Mouse (Mus musculus): ENCODE data around the gene Nol10. TPM values are rescaled to one million over a fixed set of nuclear protein-coding genes. Genes with fewer than 3 reads are reported as not detected.

Nol10 gene
- polyA plus RNA-seq, 1 experiment from 2014 or later, result 15.0 TPM

DNA sequence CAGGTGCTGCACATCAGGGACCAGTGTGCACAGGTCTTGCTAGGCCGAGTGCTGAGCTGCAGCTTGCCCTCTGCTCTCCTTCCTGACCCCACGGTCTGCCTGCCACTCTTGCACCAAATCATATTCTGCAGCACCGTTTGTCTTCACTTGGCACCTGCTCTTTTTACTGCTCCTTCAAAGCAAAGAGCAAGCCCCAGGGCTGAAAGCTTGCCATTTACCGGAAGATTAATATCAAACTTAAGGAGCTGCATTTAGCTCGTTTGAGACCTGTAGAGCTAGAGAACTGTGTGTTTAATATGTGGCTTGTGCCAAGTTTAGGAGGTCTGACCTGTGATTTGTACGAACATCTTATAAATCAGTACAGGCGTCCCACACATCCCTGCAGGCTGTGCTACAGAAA is 34.5 kb downstream of the Nol10 start:
- ATAC-seq (replicated peaks; ENCODE audit: low FRiP score, low read depth) (no peak), DNase-seq (ENCODE audit: low spot score) (no peak)
- WGBS, result 54% methylated on average over 7 of the region's 7 CpGs
- Histone ChIP-seq H3K9ac (ENCODE audit: low read depth, low read length) (no peak overlapping the region), H3K27ac (no peak overlapping the region), H3K27me3 (ENCODE audit: insufficient read depth, low read length) (no peaks in the 10 kb centered on the region), H3K4me3 (replicated peaks; ENCODE audit: low read depth, low read length) (no peak overlapping the region), H3K9me3 (replicated peaks; ENCODE audit: low read length) (no peaks in the 10 kb centered on the region), H3K4me2 (ENCODE audit: low read length) (no peak overlapping the region), H3K36me3 (ENCODE audit: insufficient read depth, low read length) (0 out of 2 replicates have a peak, but pooled peaks cover 8% of the 10 kb centered on the region), H3K4me1 (replicated peaks; ENCODE audit: insufficient read depth, low read length) (0 out of 2 replicates have a peak, but pooled peaks cover 4% of the 10 kb centered on the region)
- no peak for TF ChIP-seq CTCF (IDR thresholded peaks at IDR 0.05; ENCODE audit: low read depth)

DNA sequence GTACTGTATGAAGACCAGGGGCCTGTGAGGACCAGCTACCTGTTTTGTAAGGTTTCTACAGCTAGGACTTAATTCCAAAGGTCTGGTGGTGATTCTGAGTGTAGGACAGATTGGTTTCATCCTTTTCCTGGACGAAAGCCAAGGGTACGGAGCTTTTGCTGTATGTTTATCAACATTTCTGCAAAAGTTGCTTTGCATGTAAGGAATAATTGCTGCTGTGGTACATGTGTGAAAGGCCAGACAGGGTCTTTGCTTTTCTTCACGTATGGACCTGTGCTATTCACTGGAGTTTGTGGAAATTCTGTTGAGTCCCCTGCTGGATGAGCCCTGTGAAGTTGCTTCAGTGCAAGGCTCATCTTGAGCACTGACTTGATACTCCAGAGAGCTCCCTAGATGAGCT is 38.6 kb downstream of the Nol10 start:
- DNase-seq (ENCODE audit: low spot score), result no peak
- Histone ChIP-seq H3K27me3 (ENCODE audit: insufficient read depth, low read length) (no peaks in the 10 kb centered on the region), H3K27ac (no peak overlapping the region), H3K4me1 (replicated peaks; ENCODE audit: insufficient read depth, low read length) (0 out of 2 replicates have a peak, but pooled peaks cover 4% of the 10 kb centered on the region), H3K9ac (ENCODE audit: low read depth, low read length) (no peak overlapping the region), H3K36me3 (ENCODE audit: insufficient read depth, low read length) (0 out of 2 replicates have a peak, but pooled peaks cover 5% of the 10 kb centered on the region), H3K4me2 (ENCODE audit: low read length) (no peak overlapping the region), H3K4me3 (replicated peaks; ENCODE audit: low read depth, low read length) (no peak overlapping the region), H3K9me3 (replicated peaks; ENCODE audit: low read length) (no peaks in the 10 kb centered on the region)
- no peak for ATAC-seq (replicated peaks; ENCODE audit: low FRiP score, low read depth)
- WGBS, result 60% methylated on average over 3 of the region's 3 CpGs
- TF ChIP-seq CTCF (IDR thresholded peaks at IDR 0.05; ENCODE audit: low read depth), result no peak

DNA sequence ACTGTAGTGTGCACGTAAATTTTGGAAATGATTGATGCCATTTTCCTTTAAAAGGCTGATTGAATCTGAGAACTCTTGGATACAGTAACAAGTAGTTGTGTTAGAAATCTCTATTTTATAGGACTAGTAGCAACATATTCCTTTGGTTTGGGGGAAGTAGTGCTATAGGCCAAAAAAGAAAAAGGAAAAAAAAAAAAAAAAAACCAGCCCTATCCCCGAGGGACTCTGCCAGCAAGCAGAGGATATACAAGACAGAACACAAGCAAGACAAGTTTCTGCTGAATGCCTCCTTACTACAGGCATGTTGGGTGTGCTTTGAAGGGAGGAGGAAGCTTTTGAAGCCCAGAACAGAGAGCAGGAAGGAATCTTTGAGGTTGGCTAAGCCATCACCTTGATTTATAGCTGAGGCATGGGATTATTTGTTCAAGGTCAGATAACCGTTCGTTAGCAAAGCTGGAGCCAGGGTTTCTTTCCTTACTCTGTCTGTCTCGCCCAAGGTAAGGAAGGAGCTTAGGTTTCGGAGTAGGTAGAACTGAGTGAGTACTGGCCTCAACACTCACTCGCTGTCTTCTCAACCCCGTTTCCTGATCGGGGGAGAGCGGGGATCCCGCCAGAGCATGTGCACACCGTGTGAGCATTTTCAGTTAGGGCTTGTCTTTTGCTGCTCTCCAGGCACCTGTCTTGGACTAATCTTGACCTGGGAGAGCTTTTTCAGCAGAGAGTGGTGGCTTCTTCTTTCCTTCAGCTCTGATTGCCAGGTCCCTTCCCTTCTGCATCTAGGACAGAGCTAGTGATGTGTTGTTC is 39.3 kb downstream of the Nol10 start:
- Histone ChIP-seq H3K36me3 (ENCODE audit: insufficient read depth, low read length) (0 out of 2 replicates have a peak, but pooled peaks cover 5% of the 10 kb centered on the region), H3K9me3 (replicated peaks; ENCODE audit: low read length) (no peaks in the 10 kb centered on the region), H3K9ac (ENCODE audit: low read depth, low read length) (no peak overlapping the region), H3K4me3 (replicated peaks; ENCODE audit: low read depth, low read length) (no peak overlapping the region), H3K4me2 (ENCODE audit: low read length) (peak overlapping the region; percentile 6; the same call in 1 of the 2 replicates), H3K27ac (no peak overlapping the region), H3K27me3 (ENCODE audit: insufficient read depth, low read length) (no peaks in the 10 kb centered on the region), H3K4me1 (replicated peaks; ENCODE audit: insufficient read depth, low read length) (0 out of 2 replicates have a peak, but pooled peaks cover 4% of the 10 kb centered on the region)
- WGBS, result 30% methylated on average over 12 of the region's 12 CpGs
- DNase-seq (ENCODE audit: low spot score) (peak; percentile 83), ATAC-seq (replicated peaks; ENCODE audit: low FRiP score, low read depth) (peak; percentile 49; the same call in 1 of the 2 replicates)
- no peak for TF ChIP-seq CTCF (IDR thresholded peaks at IDR 0.05; ENCODE audit: low read depth)

DNA sequence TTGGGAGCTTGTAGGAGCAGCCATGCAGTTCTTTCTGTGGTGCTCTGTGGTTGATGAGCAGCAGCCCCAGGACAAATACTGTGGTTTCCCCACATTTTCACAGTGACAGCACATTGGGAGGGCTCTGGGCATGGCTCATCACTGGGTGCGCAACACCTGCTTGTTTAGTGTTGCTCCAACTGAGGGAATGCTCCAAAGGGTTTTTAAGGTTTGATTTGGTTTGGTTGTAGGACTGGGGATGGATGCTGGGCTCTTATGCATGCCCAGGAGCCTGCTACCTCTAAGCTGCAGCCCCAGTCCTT is 39.8 kb downstream of the Nol10 start:
- Histone ChIP-seq H3K4me3 (replicated peaks; ENCODE audit: low read depth, low read length) (no peak overlapping the region), H3K4me2 (ENCODE audit: low read length) (peak overlapping the region; percentile 6; the same call in 1 of the 2 replicates)
- ATAC-seq (replicated peaks; ENCODE audit: low FRiP score, low read depth), result no peak

GRCm38 (mm10) chr12:17390036-17390435 is 41.8 kb downstream of the Nol10 start:
- Histone ChIP-seq H3K4me1 (replicated peaks; ENCODE audit: insufficient read depth, low read length) (0 out of 2 replicates have a peak, but pooled peaks cover 4% of the 10 kb centered on the region), H3K4me2 (ENCODE audit: low read length) (no peak overlapping the region), H3K27me3 (ENCODE audit: insufficient read depth, low read length) (no peaks in the 10 kb centered on the region), H3K9me3 (replicated peaks; ENCODE audit: low read length) (no peaks in the 10 kb centered on the region), H3K4me3 (replicated peaks; ENCODE audit: low read depth, low read length) (no peak overlapping the region), H3K27ac (no peak overlapping the region), H3K9ac (ENCODE audit: low read depth, low read length) (no peak overlapping the region), H3K36me3 (ENCODE audit: insufficient read depth, low read length) (peaks cover 10% of the 10 kb centered on the region; the same call in 1 of the 2 replicates)
- no peak for DNase-seq (ENCODE audit: low spot score)
- no peak for ATAC-seq (replicated peaks; ENCODE audit: low FRiP score, low read depth)
- TF ChIP-seq CTCF (IDR thresholded peaks at IDR 0.05; ENCODE audit: low read depth), result no peak

More for the DNA sequence above, 39.8 kb downstream of the Nol10 start:
- Histone ChIP-seq H3K27me3 (ENCODE audit: insufficient read depth, low read length) (no peaks in the 10 kb centered on the region), H3K36me3 (ENCODE audit: insufficient read depth, low read length) (0 out of 2 replicates have a peak, but pooled peaks cover 5% of the 10 kb centered on the region), H3K9ac (ENCODE audit: low read depth, low read length) (no peak overlapping the region), H3K9me3 (replicated peaks; ENCODE audit: low read length) (no peaks in the 10 kb centered on the region), H3K4me1 (replicated peaks; ENCODE audit: insufficient read depth, low read length) (0 out of 2 replicates have a peak, but pooled peaks cover 4% of the 10 kb centered on the region), H3K27ac (no peak overlapping the region)
- WGBS, result 96% methylated on average over 1 of the region's 1 CpGs
- DNase-seq (ENCODE audit: low spot score), result no peak
- no peak for TF ChIP-seq CTCF (IDR thresholded peaks at IDR 0.05; ENCODE audit: low read depth)

- ATAC-seq (replicated peaks; ENCODE audit: low FRiP score, low read depth), result no peak
- Histone ChIP-seq H3K9me3 (replicated peaks; ENCODE audit: low read length) (no peaks in the 10 kb centered on the region), H3K4me1 (replicated peaks; ENCODE audit: insufficient read depth, low read length) (0 out of 2 replicates have a peak, but pooled peaks cover 4% of the 10 kb centered on the region), H3K27me3 (ENCODE audit: insufficient read depth, low read length) (no peaks in the 10 kb centered on the region), H3K36me3 (ENCODE audit: insufficient read depth, low read length) (peaks cover 10% of the 10 kb centered on the region; the same call in 1 of the 2 replicates), H3K4me3 (replicated peaks; ENCODE audit: low read depth, low read length) (no peak overlapping the region), H3K9ac (ENCODE audit: low read depth, low read length) (no peak overlapping the region), H3K27ac (no peak overlapping the region), H3K4me2 (ENCODE audit: low read length) (no peak overlapping the region)
- DNase-seq (ENCODE audit: low spot score), result peak; percentile 47
- 50% methylated on average over 4 of the region's 4 CpGs for WGBS
- TF ChIP-seq CTCF (IDR thresholded peaks at IDR 0.05; ENCODE audit: low read depth), result no peak
Observed at GRCm38 (mm10) chr12:17390510-17390909, 42.3 kb downstream of the Nol10 start.

Measured in kidney, postnatal 0 days (tissue).